Mouse (Mus musculus) hematopoietic stem cell, adult 5-6 weeks (primary cell): ENCODE measurements around the gene Ppox. TPM values are rescaled to one million over a fixed set of nuclear protein-coding genes. Genes with fewer than 3 reads are reported as not detected.
A peak's percentile ranks its signal among the peaks of the same experiment; 100 is the strongest.
"Not testable (repeated sequence)": the region's sequence is repeated elsewhere in the genome, so short reads cannot be mapped to it uniquely, and the experiment has no call there.

ENCODE experiments used
- ATAC-seq, 2 experiments: fragments of 125-278 bp in 1 of 2; replicated peaks in 1 of 2; 2 replicates each; pipeline ENCODE4 v1.8.0; 2016 to 2017; ENCODE audit warnings: inconsistent platforms in 2 of 2, mild to moderate bottlenecking in 2 of 2, moderate number of reproducible peaks in 2 of 2, low read depth in 1 of 2, moderate TSS enrichment in 1 of 2; ENCODE audit not compliant: low FRiP score in 2 of 2, poor library complexity in 2 of 2, severe bottlenecking in 2 of 2, insufficient read depth in 1 of 2, low TSS enrichment in 1 of 2
- total RNA-seq: library from RNA; stranded (forward); fragments of 172-1452, 232-1000 nt; gene quantifications from 2 replicates; pipeline ENCODE4 v1.2.3, GENCODE M21; 2017

Gene Ppox
- total RNA-seq = 9.5 and 35.5 TPM in 2 replicates

- peak; percentile 93 to 94 for ATAC-seq
Measured at GRCm38 (mm10) chr1:171280916-171281527, at the start of gene Ppox. Gene Ppox, minus strand, starts transcription at chr1:171281186.

GRCm38 (mm10) chr1:171330216-171330560 is 49.2 kb upstream of the Ppox start:
- no peak; a peak in 1 of 4 replicates for ATAC-seq

- peak; percentile 37 to 59 for ATAC-seq
Measured at GRCm38 (mm10) chr1:171329433-171330215, 48.6 kb upstream of the Ppox start.

- ATAC-seq = peak; percentile 95
Measured at GRCm38 (mm10) chr1:171328839-171329432, 48.0 kb upstream of the Ppox start, which contains the start of gene Dedd. Gene Dedd, plus strand, starts transcription at chr1:171329145.

- no peak for ATAC-seq
Measured at GRCm38 (mm10) chr1:171328244-171328643, 47.3 kb upstream of the Ppox start.

- not testable (repeated sequence) for ATAC-seq
Measured at GRCm38 (mm10) chr1:171326588-171326987, 45.6 kb upstream of the Ppox start.

GRCm38 (mm10) chr1:171325571-171325970 is 44.6 kb upstream of the Ppox start:
- no peak for ATAC-seq

- 0 out of 4 replicates have a peak, but pooled peaks of 1 of the 2 experiments have one; percentile 32 for ATAC-seq
Measured at GRCm38 (mm10) chr1:171322012-171322411, 41.0 kb upstream of the Ppox start.

GRCm38 (mm10) chr1:171321415-171321814 is 40.4 kb upstream of the Ppox start:
- peak in 1 of 2 experiments; percentile 56; a peak in 1 of 4 replicates for ATAC-seq

- no peak for ATAC-seq
Measured at GRCm38 (mm10) chr1:171320151-171320550, 39.2 kb upstream of the Ppox start.

GRCm38 (mm10) chr1:171319748-171320147 is 38.8 kb upstream of the Ppox start:
- ATAC-seq = no peak

GRCm38 (mm10) chr1:171309321-171309720 is 28.3 kb upstream of the Ppox start:
- ATAC-seq = no peak

- ATAC-seq = not testable (repeated sequence)
Measured at GRCm38 (mm10) chr1:171306157-171306556, 25.2 kb upstream of the Ppox start.

GRCm38 (mm10) chr1:171298226-171298625 is 17.2 kb upstream of the Ppox start:
- ATAC-seq = no peak

- ATAC-seq = no peak
Measured at GRCm38 (mm10) chr1:171295063-171295402, 14.0 kb upstream of the Ppox start.

- peak; percentile 91 to 95 for ATAC-seq
Measured at GRCm38 (mm10) chr1:171294298-171295062, 13.5 kb upstream of the Ppox start, which contains the start of gene Ufc1. Gene Ufc1, minus strand, starts transcription at chr1:171295024.

GRCm38 (mm10) chr1:171293906-171294297 is 12.9 kb upstream of the Ppox start:
- no peak for ATAC-seq

GRCm38 (mm10) chr1:171293351-171293750 is 12.4 kb upstream of the Ppox start:
- no peak for ATAC-seq
